Mouse (Mus musculus): Measurements from ENCODE around the gene Igf1r. TPM values are rescaled to one million over a fixed set of nuclear protein-coding genes. Genes with fewer than 3 reads are reported as not detected.
A peak's percentile ranks its signal among the peaks of the same experiment; 100 is the strongest.

Igf1r gene
- total and polyA plus RNA-seq, 3 experiments = 4.3 to 9.1 (median 6.1) TPM

GRCm38 (mm10) chr7:68006074-68006473 is 53.4 kb downstream of the Igf1r start:
- Histone ChIP-seq H3K36me3 (replicated peaks) (no peaks in the 10 kb centered on the region), H3K9me3 (replicated peaks) (peaks cover 24% of the 10 kb centered on the region), H3K4me1 (ENCODE audit: insufficient read depth, low read depth, low read length) (peaks cover 49% of the 10 kb centered on the region), H3K4me3 (ENCODE audit: low read depth, low read length) (no peak overlapping the region), H3K27me3 (ENCODE audit: insufficient read depth, low read length) (peaks cover 6% of the 10 kb centered on the region; the same call in 1 of the 2 replicates)
- DNase-seq (ENCODE audit: low spot score) (no peak), ATAC-seq (ENCODE audit: extremely low read depth, insufficient number of reproducible peaks, low FRiP score, poor library complexity, severe bottlenecking) (no peak)
- TF ChIP-seq CTCF (IDR thresholded peaks at IDR 0.05; ENCODE audit: low read depth, low read length) (no peak), GATA2 (IDR thresholded peaks at IDR 0.05; ENCODE audit: borderline replicate concordance, low read depth, low read length) (no peak), TAL1 (conservative IDR thresholded peaks at IDR 0.05; ENCODE audit: low read depth, low read length) (no peak), POLR2AphosphoS5 (IDR thresholded peaks at IDR 0.05; ENCODE audit: insufficient replicate concordance, low read depth, low read length) (no peak), GATA1 (IDR thresholded peaks at IDR 0.05; ENCODE audit: borderline replicate concordance, low read length) (no peak)

- Histone ChIP-seq H3K36me3 (replicated peaks) (no peaks in the 10 kb centered on the region), H3K4me1 (ENCODE audit: insufficient read depth, low read depth, low read length) (peaks cover 52% of the 10 kb centered on the region), H3K9me3 (replicated peaks) (peaks cover 22% of the 10 kb centered on the region), H3K4me3 (ENCODE audit: low read depth, low read length) (no peak overlapping the region), H3K27me3 (ENCODE audit: insufficient read depth, low read length) (peaks cover 6% of the 10 kb centered on the region; the same call in 1 of the 2 replicates)
- TF ChIP-seq TAL1 (conservative IDR thresholded peaks at IDR 0.05; ENCODE audit: low read depth, low read length) = no peak
- TF ChIP-seq GATA1 (IDR thresholded peaks at IDR 0.05; ENCODE audit: borderline replicate concordance, low read length) = no peak
- no peak for TF ChIP-seq CTCF (IDR thresholded peaks at IDR 0.05; ENCODE audit: low read depth, low read length)
- TF ChIP-seq GATA2 (IDR thresholded peaks at IDR 0.05; ENCODE audit: borderline replicate concordance, low read depth, low read length) = no peak
- no peak for TF ChIP-seq POLR2AphosphoS5 (IDR thresholded peaks at IDR 0.05; ENCODE audit: insufficient replicate concordance, low read depth, low read length)
- DNase-seq (ENCODE audit: low spot score) (no peak), ATAC-seq (ENCODE audit: extremely low read depth, insufficient number of reproducible peaks, low FRiP score, poor library complexity, severe bottlenecking) (no peak)
These were observed 53.9 kb downstream of the Igf1r start for GRCm38 (mm10) chr7:68006496-68006895.

DNA sequence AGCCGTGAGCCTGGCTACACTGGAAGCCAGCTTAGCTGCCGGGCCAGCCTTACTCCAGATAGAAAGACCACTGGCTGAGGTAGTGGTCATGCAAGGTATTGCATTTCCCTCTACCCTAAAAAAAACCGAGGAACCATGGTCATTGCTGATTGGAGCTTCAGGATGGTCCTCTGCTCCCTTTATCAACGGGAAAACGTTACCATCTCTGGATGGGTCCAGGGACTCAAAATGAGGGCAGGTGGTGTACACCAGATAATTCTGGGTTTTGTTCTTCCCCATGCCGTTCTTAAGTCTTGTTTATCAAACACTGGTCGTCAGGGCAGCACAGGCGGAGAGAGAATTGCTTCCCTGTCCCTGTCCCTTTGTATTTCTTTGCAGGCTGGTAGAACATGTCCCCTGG is 57.0 kb downstream of the Igf1r start:
- Histone ChIP-seq H3K4me1 (ENCODE audit: insufficient read depth, low read depth, low read length) (peaks cover 60% of the 10 kb centered on the region), H3K36me3 (replicated peaks) (no peaks in the 10 kb centered on the region), H3K9me3 (replicated peaks) (peaks cover 18% of the 10 kb centered on the region), H3K4me3 (ENCODE audit: low read depth, low read length) (no peak overlapping the region), H3K27me3 (ENCODE audit: insufficient read depth, low read length) (no peaks in the 10 kb centered on the region)
- DNase-seq (ENCODE audit: low spot score) = no peak
- no peak for TF ChIP-seq TAL1 (conservative IDR thresholded peaks at IDR 0.05; ENCODE audit: low read depth, low read length)
- no peak for TF ChIP-seq CTCF (IDR thresholded peaks at IDR 0.05; ENCODE audit: low read depth, low read length)
- TF ChIP-seq POLR2AphosphoS5 (IDR thresholded peaks at IDR 0.05; ENCODE audit: insufficient replicate concordance, low read depth, low read length) = no peak
- TF ChIP-seq GATA1 (IDR thresholded peaks at IDR 0.05; ENCODE audit: borderline replicate concordance, low read length) = no peak
- no peak for TF ChIP-seq GATA2 (IDR thresholded peaks at IDR 0.05; ENCODE audit: borderline replicate concordance, low read depth, low read length)
- ATAC-seq (ENCODE audit: extremely low read depth, insufficient number of reproducible peaks, low FRiP score, poor library complexity, severe bottlenecking) = no peak

DNA sequence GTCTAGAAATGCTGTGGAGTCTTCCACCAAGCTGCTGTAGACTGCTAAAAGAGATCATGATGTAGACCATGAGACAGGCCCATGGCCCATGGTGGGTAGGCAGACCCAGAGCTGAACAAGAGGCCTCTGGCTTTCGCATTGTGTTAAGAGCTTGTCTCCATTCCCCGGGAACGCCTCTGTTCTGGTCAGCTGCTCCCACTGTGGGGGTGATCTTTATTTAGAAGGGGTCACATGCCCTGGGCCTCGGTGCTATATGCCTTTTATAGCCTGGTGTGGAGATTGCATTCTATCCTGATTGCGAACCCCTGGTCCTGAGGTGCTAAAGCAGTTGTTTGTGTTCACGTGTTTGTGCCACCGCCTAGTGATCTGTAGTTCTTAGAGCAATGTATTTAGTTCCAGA is 57.5 kb downstream of the Igf1r start:
- Histone ChIP-seq H3K4me1 (ENCODE audit: insufficient read depth, low read depth, low read length) (peaks cover 55% of the 10 kb centered on the region), H3K36me3 (replicated peaks) (no peaks in the 10 kb centered on the region), H3K9me3 (replicated peaks) (peaks cover 18% of the 10 kb centered on the region), H3K4me3 (ENCODE audit: low read depth, low read length) (no peak overlapping the region; the same call in 1 of the 2 replicates), H3K27me3 (ENCODE audit: insufficient read depth, low read length) (no peaks in the 10 kb centered on the region)
- no peak for TF ChIP-seq GATA1 (IDR thresholded peaks at IDR 0.05; ENCODE audit: borderline replicate concordance, low read length)
- no peak for TF ChIP-seq POLR2AphosphoS5 (IDR thresholded peaks at IDR 0.05; ENCODE audit: insufficient replicate concordance, low read depth, low read length)
- no peak for TF ChIP-seq TAL1 (conservative IDR thresholded peaks at IDR 0.05; ENCODE audit: low read depth, low read length)
- no peak for TF ChIP-seq CTCF (IDR thresholded peaks at IDR 0.05; ENCODE audit: low read depth, low read length)
- no peak for TF ChIP-seq GATA2 (IDR thresholded peaks at IDR 0.05; ENCODE audit: borderline replicate concordance, low read depth, low read length)
- ATAC-seq (ENCODE audit: extremely low read depth, insufficient number of reproducible peaks, low FRiP score, poor library complexity, severe bottlenecking) (no peak), DNase-seq (ENCODE audit: low spot score) (no peak)

DNA sequence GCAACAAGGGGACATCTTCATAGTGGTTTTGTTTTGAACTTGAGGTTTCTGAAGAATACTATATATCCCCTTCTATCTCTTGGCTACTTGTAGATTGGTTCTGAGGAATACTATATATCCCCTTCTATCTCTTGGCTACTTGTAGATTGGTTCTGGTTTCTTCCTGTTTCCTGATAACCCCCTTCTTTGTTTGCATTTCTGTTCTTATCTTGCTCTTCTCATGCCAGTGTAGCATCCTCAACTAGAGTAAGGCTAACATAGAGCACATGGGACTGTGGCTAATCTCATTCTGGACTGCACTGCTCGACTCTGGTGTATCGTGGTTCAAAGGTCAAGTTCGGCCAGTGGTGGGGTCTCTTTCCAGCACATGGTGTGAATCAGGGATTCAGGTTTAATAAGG is 58.2 kb downstream of the Igf1r start:
- H3K4me1 ChIP-seq (ENCODE audit: insufficient read depth, low read depth, low read length) = peaks cover 52% of the 10 kb centered on the region
- no peaks in the 10 kb centered on the region for H3K36me3 ChIP-seq (replicated peaks)

GRCm38 (mm10) chr7:68011385-68012122 is 58.9 kb downstream of the Igf1r start:
- H3K4me1 ChIP-seq (ENCODE audit: insufficient read depth, low read depth, low read length) = peaks cover 48% of the 10 kb centered on the region

More for the DNA sequence above, 58.2 kb downstream of the Igf1r start:
- no peak for TF ChIP-seq GATA1 (IDR thresholded peaks at IDR 0.05; ENCODE audit: borderline replicate concordance, low read length)
- TF ChIP-seq POLR2AphosphoS5 (IDR thresholded peaks at IDR 0.05; ENCODE audit: insufficient replicate concordance, low read depth, low read length) = no peak
- no peak for TF ChIP-seq CTCF (IDR thresholded peaks at IDR 0.05; ENCODE audit: low read depth, low read length)
- TF ChIP-seq TAL1 (conservative IDR thresholded peaks at IDR 0.05; ENCODE audit: low read depth, low read length) = no peak; the same call in 1 of the 2 replicates
- TF ChIP-seq GATA2 (IDR thresholded peaks at IDR 0.05; ENCODE audit: borderline replicate concordance, low read depth, low read length) = no peak
- DNase-seq (ENCODE audit: low spot score) (no peak), ATAC-seq (ENCODE audit: extremely low read depth, insufficient number of reproducible peaks, low FRiP score, poor library complexity, severe bottlenecking) (peak; percentile 64)
- peaks cover 18% of the 10 kb centered on the region for H3K9me3 ChIP-seq (replicated peaks)
- no peaks in the 10 kb centered on the region for H3K27me3 ChIP-seq (ENCODE audit: insufficient read depth, low read length)
- peak overlapping the region; percentile 3; the same call in 1 of the 2 replicates for H3K4me3 ChIP-seq (ENCODE audit: low read depth, low read length)

More at GRCm38 (mm10) chr7:68011385-68012122, 58.9 kb downstream of the Igf1r start:
- ATAC-seq (ENCODE audit: extremely low read depth, insufficient number of reproducible peaks, low FRiP score, poor library complexity, severe bottlenecking) (peak; percentile 65), DNase-seq (ENCODE audit: low spot score) (no peak)
- peak; percentile 74 for TF ChIP-seq TAL1 (conservative IDR thresholded peaks at IDR 0.05; ENCODE audit: low read depth, low read length)
- TF ChIP-seq CTCF (IDR thresholded peaks at IDR 0.05; ENCODE audit: low read depth, low read length) = no peak
- TF ChIP-seq POLR2AphosphoS5 (IDR thresholded peaks at IDR 0.05; ENCODE audit: insufficient replicate concordance, low read depth, low read length) = no peak
- no peak for TF ChIP-seq GATA1 (IDR thresholded peaks at IDR 0.05; ENCODE audit: borderline replicate concordance, low read length)
- TF ChIP-seq GATA2 (IDR thresholded peaks at IDR 0.05; ENCODE audit: borderline replicate concordance, low read depth, low read length) = no peak
- H3K27me3 ChIP-seq (ENCODE audit: insufficient read depth, low read length) = no peaks in the 10 kb centered on the region
- H3K4me3 ChIP-seq (ENCODE audit: low read depth, low read length) = no peak overlapping the region; the same call in 1 of the 2 replicates
- H3K9me3 ChIP-seq (replicated peaks) = peaks cover 19% of the 10 kb centered on the region
- no peaks in the 10 kb centered on the region for H3K36me3 ChIP-seq (replicated peaks)
